Mouse (Mus musculus) liver, postnatal 0 days (tissue): Measurements from ENCODE around the gene Shtn1. TPM values are rescaled to one million over a fixed set of nuclear protein-coding genes. Genes with fewer than 3 reads are reported as not detected.

ENCODE experiments used
- ATAC-seq: fragments of 200-750 bp; cut with Nextera tagmentation; 2 replicates; pipeline ENCODE4 v1.8.0; 2017; ENCODE audit warnings: mild to moderate bottlenecking, moderate library complexity
- DNase-seq: peaks from one replicate; pipeline ENCODE4 v3.0.0-alpha.2; 2016
- H3K27ac ChIP-seq: fragments of 300-500 bp; sonication (generic); 2 replicates; pipeline ENCODE4 v1.5.1; 2014; ENCODE audit warnings: antibody characterized with exemption, moderate library complexity, mild to moderate bottlenecking, low read depth
- H3K27me3 ChIP-seq: fragments of 300-500 bp; sonication (generic); 2 replicates; pipeline ENCODE4 v1.6.1; 2014; ENCODE audit warnings: low read length, control low read depth, mixed read lengths; ENCODE audit not compliant: insufficient read depth
- H3K36me3 ChIP-seq: fragments of 300-500 bp; sonication (generic); replicated peaks from 2 replicates; pipeline ENCODE4 v1.6.1; 2014; ENCODE audit warnings: mild to moderate bottlenecking, control low read depth, low read length, moderate library complexity, mixed read lengths; ENCODE audit not compliant: insufficient read depth
- H3K4me1 ChIP-seq: fragments of 300-500 bp; sonication (generic); 2 replicates; pipeline ENCODE4 v1.6.1; 2014; ENCODE audit warnings: antibody characterized with exemption, mild to moderate bottlenecking, control low read depth; ENCODE audit not compliant: insufficient read depth
- H3K4me2 ChIP-seq: fragments of 300-500 bp; sonication (generic); 2 replicates; pipeline ENCODE4 v1.6.1; 2014; ENCODE audit warnings: low read depth, mild to moderate bottlenecking, low read length, moderate library complexity, mixed read lengths
- H3K4me3 ChIP-seq: fragments of 300-500 bp; sonication (generic); 2 replicates; pipeline ENCODE4 v1.5.1; 2014; ENCODE audit warnings: low read depth, low read length
- H3K9ac ChIP-seq: fragments of 300-500 bp; sonication (generic); replicated peaks from 2 replicates; pipeline ENCODE4 v1.6.1; 2014; ENCODE audit warnings: mild to moderate bottlenecking, moderate library complexity
- H3K9me3 ChIP-seq: fragments of 300-500 bp; sonication (generic); 2 replicates; pipeline ENCODE4 v1.6.1; 2016; ENCODE audit warnings: mild to moderate bottlenecking, control low read depth, low read length, mixed read lengths
- CTCF ChIP-seq: sonication (generic); IDR thresholded peaks from 2 replicates; pipeline ENCODE4 v1.5.1; 2016; ENCODE audit warnings: antibody characterized with exemption, low read depth
- EP300 ChIP-seq: IDR thresholded peaks from 2 replicates; pipeline ENCODE4 v1.6.1; 2016; ENCODE audit warnings: antibody characterized with exemption, low read depth, mild to moderate bottlenecking
- WGBS: fragments of 180-500 bp; shearing (Covaris S2); extraction: QIAGEN DNeasy Blood & Tissue Kit; methylation state at CpG from one replicate; pipeline ENCODE4 v1.1.7; 2014; ENCODE audit not compliant: insufficient replicate concordance; 5-methylcytosine and 5-hydroxymethylcytosine counted together
- polyA plus RNA-seq: library from polyadenylated mRNA; unstranded; fragments of >200 nt; fragmentation: Nextera tagmentation; extraction: Ambion mirVana; gene quantifications from 2 replicates; pipeline ENCODE4 v1.2.1, GENCODE M21; 2015

Gene Shtn1
- polyA plus RNA-seq, 1 experiment from 2014 or later: 2.9 TPM

- Histone ChIP-seq H3K4me2 (peak overlapping the region; percentile 71; the same call in 1 of the 2 replicates), H3K4me3 (no peak overlapping the region), H3K4me1 (no peaks in the 10 kb centered on the region), H3K9ac (no peak overlapping the region), H3K36me3 (no peaks in the 10 kb centered on the region), H3K9me3 (no peaks in the 10 kb centered on the region), H3K27me3 (peaks cover 32% of the 10 kb centered on the region), H3K27ac (no peak overlapping the region)
- ATAC-seq (no peak), DNase-seq (no peak)
- TF ChIP-seq CTCF (no peak), EP300 (no peak)
- 13% methylated on average over 5 of the region's 5 CpGs for WGBS
These were observed 231 bp upstream of the Shtn1 start for GRCm38 (mm10) chr19:59076131-59076530.

- Histone ChIP-seq H3K4me2 (peak overlapping the region; percentile 71), H3K9me3 (no peaks in the 10 kb centered on the region), H3K27me3 (peaks cover 32% of the 10 kb centered on the region), H3K36me3 (no peaks in the 10 kb centered on the region), H3K27ac (peak overlapping the region; percentile 51; the same call in 1 of the 2 replicates), H3K4me1 (no peaks in the 10 kb centered on the region), H3K4me3 (peak overlapping the region; percentile 56), H3K9ac (peak overlapping the region; percentile 54)
- TF ChIP-seq CTCF (no peak), EP300 (no peak)
- ATAC-seq: peak; percentile 39
- DNase-seq: peak; percentile 21
- WGBS: 3% methylated on average over 46 of the region's 46 CpGs
These were observed 944 bp downstream of the Shtn1 start for GRCm38 (mm10) chr19:59074841-59075471.

GRCm38 (mm10) chr19:59074381-59074780 lies 1.5 kb downstream of the Shtn1 start:
- 40% methylated on average over 3 of the region's 3 CpGs for WGBS
- Histone ChIP-seq H3K9ac (no peak overlapping the region), H3K4me2 (no peak overlapping the region; the same call in 1 of the 2 replicates)

GRCm38 (mm10) chr19:59073006-59073405 lies 2.9 kb downstream of the Shtn1 start:
- H3K4me1 ChIP-seq: no peaks in the 10 kb centered on the region
- no peak overlapping the region for H3K4me2 ChIP-seq
- TF ChIP-seq EP300 (no peak), CTCF (no peak)
- no peaks in the 10 kb centered on the region for H3K9me3 ChIP-seq
- no peak overlapping the region for H3K4me3 ChIP-seq
- no peak overlapping the region for H3K9ac ChIP-seq
- H3K27me3 ChIP-seq: peaks cover 32% of the 10 kb centered on the region
- no peaks in the 10 kb centered on the region for H3K36me3 ChIP-seq
- ATAC-seq: no peak
- no peak for DNase-seq
- WGBS: 76% methylated on average over 6 of the region's 6 CpGs
- H3K27ac ChIP-seq: no peak overlapping the region

More at GRCm38 (mm10) chr19:59074381-59074780, 1.5 kb downstream of the Shtn1 start:
- Histone ChIP-seq H3K9me3 (no peaks in the 10 kb centered on the region), H3K27ac (no peak overlapping the region), H3K27me3 (peaks cover 32% of the 10 kb centered on the region), H3K4me3 (no peak overlapping the region), H3K4me1 (no peaks in the 10 kb centered on the region), H3K36me3 (no peaks in the 10 kb centered on the region)
- no peak for DNase-seq
- ATAC-seq: no peak
- TF ChIP-seq EP300: no peak
- TF ChIP-seq CTCF: no peak

- no peak overlapping the region for H3K4me2 ChIP-seq
- H3K9me3 ChIP-seq: no peaks in the 10 kb centered on the region
- no peak overlapping the region for H3K27ac ChIP-seq
- peaks cover 23% of the 10 kb centered on the region for H3K27me3 ChIP-seq
- H3K4me1 ChIP-seq: no peaks in the 10 kb centered on the region
- ATAC-seq: no peak
- no peak overlapping the region for H3K4me3 ChIP-seq
- H3K36me3 ChIP-seq: no peaks in the 10 kb centered on the region
- WGBS: 64% methylated on average over 2 of the region's 2 CpGs
- DNase-seq: no peak
- H3K9ac ChIP-seq: no peak overlapping the region
- TF ChIP-seq CTCF: no peak
- TF ChIP-seq EP300: no peak
These were observed 3.9 kb downstream of the Shtn1 start for GRCm38 (mm10) chr19:59071979-59072378.

GRCm38 (mm10) chr19:59071396-59071795 lies 4.5 kb downstream of the Shtn1 start:
- Histone ChIP-seq H3K27me3 (peaks cover 19% of the 10 kb centered on the region), H3K36me3 (no peaks in the 10 kb centered on the region), H3K27ac (no peak overlapping the region), H3K9me3 (no peaks in the 10 kb centered on the region), H3K9ac (no peak overlapping the region), H3K4me3 (no peak overlapping the region), H3K4me2 (no peak overlapping the region), H3K4me1 (no peaks in the 10 kb centered on the region)
- no peak for TF ChIP-seq CTCF
- TF ChIP-seq EP300: no peak
- DNase-seq (no peak), ATAC-seq (no peak)
- WGBS: 63% methylated on average over 4 of the region's 4 CpGs
